Mouse (Mus musculus) heart, embryonic 13.5 days (tissue): ENCODE results near the gene A4galt. TPM values are rescaled to one million over a fixed set of nuclear protein-coding genes. Genes with fewer than 3 reads are reported as not detected.

Source experiments
- ATAC-seq: fragments of 200-750 bp; cut with Nextera tagmentation; 2 replicates; pipeline ENCODE4 v1.8.0; 2017; ENCODE audit warnings: moderate TSS enrichment; ENCODE audit not compliant: insufficient number of reproducible peaks, low FRiP score, low TSS enrichment; ENCODE audit errors: extremely low read depth
- H3K27ac ChIP-seq: fragments of 300-500 bp; sonication (generic); replicated peaks from 2 replicates; pipeline ENCODE4 v1.5.1; 2015; ENCODE audit warnings: moderate library complexity, mild to moderate bottlenecking, inconsistent platforms
- H3K27me3 ChIP-seq: fragments of 300-500 bp; sonication (generic); replicated peaks from 2 replicates; pipeline ENCODE4 v1.6.1; 2015; ENCODE audit warnings: mild to moderate bottlenecking, inconsistent platforms
- H3K36me3 ChIP-seq: fragments of 300-500 bp; sonication (generic); 2 replicates; pipeline ENCODE4 v1.6.1; 2015; ENCODE audit warnings: mild to moderate bottlenecking, inconsistent platforms
- H3K4me1 ChIP-seq: fragments of 300-500 bp; sonication (generic); 2 replicates; pipeline ENCODE4 v1.6.1; 2015; ENCODE audit warnings: inconsistent platforms
- H3K4me2 ChIP-seq: fragments of 300-500 bp; sonication (generic); 2 replicates; pipeline ENCODE4 v1.6.1; 2015; ENCODE audit warnings: inconsistent platforms, mild to moderate bottlenecking, moderate library complexity
- H3K4me3 ChIP-seq: fragments of 300-500 bp; sonication (generic); 2 replicates; pipeline ENCODE4 v1.5.1; 2015; ENCODE audit warnings: moderate library complexity, mild to moderate bottlenecking, inconsistent platforms
- H3K9ac ChIP-seq: fragments of 300-500 bp; sonication (generic); 2 replicates; pipeline ENCODE4 v1.6.1; 2015; ENCODE audit warnings: inconsistent platforms, mild to moderate bottlenecking, moderate library complexity
- H3K9me3 ChIP-seq: fragments of 300-500 bp; sonication (generic); 2 replicates; pipeline ENCODE4 v1.6.1; 2016; ENCODE audit warnings: inconsistent platforms
- WGBS: fragments of 180-500 bp; shearing (Covaris S2); methylation state at CpG from one replicate; pipeline ENCODE4 v1.1.7; 2015; ENCODE audit warnings: mixed read lengths; 5-methylcytosine and 5-hydroxymethylcytosine counted together
- polyA plus RNA-seq: library from polyadenylated mRNA; unstranded; fragments of >200 nt; fragmentation: Nextera tagmentation; extraction: Ambion mirVana; gene quantifications from 2 replicates; pipeline ENCODE4 v1.2.1, GENCODE M21; 2015

Gene A4galt
- 0.42 and 0.47 TPM in 2 replicates for polyA plus RNA-seq

DNA sequence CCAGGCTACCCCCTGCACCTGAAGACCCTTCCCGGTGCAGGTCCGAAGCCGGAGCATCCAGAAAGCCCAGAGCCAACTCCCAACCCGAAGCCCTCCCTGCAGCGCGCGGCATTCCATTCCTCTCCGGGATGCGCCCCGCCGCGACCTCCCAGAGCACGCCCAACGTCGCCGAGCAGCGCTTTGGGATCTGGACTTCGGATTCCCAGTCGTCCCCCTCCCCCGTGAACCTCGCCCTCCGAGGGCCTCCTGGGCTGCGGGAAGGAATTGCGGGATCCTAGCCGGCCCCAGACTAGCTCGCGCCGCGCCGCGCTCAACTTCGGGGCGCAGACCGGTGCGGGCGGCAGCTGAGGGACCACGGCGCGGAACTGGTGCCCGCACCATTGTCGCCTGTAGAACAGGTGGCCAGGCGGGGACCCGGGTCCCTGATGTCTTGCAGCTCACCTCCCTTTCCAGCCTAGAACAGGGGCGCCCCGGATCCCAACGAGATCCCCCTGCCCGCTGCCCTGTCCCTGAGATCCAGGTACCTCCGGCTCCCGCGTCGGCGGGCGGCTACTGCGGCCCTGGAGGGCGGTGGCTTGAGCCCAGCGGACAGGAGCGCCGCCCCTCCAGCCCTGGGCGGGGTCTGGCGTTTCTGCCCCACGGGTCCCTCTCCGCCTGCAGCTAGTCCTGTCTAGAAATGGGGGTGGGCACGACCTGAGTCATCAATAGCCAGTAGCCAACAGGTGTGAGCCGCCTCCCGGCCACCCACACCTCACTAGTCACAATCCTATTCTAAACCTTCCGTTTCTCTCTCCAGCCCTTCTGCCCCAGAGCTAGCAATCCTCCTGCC is at the start of gene A4galt:
Gene A4galt, minus strand, starts transcription at position 599 of the 829 bp plus-strand sequence.
- peak within 1 kb of the TSS; percentile 63 for H3K4me3 ChIP-seq
- no peak within 1 kb of the TSS for H3K27ac ChIP-seq
- H3K9ac ChIP-seq: peak within 1 kb of the TSS; percentile 73
- H3K4me1 ChIP-seq: peaks cover 13% of the 10 kb centered on the region
- 3% methylated on average over 66 of the region's 66 CpGs for WGBS
- H3K27me3 ChIP-seq: peaks cover 65% of the 10 kb centered on the region
- no peak for ATAC-seq
- peaks cover 4% of the 10 kb centered on the region; the same call in 1 of the 2 replicates for H3K9me3 ChIP-seq
- no peaks in the 10 kb centered on the region for H3K36me3 ChIP-seq
- peak within 1 kb of the TSS; percentile 93 for H3K4me2 ChIP-seq

DNA sequence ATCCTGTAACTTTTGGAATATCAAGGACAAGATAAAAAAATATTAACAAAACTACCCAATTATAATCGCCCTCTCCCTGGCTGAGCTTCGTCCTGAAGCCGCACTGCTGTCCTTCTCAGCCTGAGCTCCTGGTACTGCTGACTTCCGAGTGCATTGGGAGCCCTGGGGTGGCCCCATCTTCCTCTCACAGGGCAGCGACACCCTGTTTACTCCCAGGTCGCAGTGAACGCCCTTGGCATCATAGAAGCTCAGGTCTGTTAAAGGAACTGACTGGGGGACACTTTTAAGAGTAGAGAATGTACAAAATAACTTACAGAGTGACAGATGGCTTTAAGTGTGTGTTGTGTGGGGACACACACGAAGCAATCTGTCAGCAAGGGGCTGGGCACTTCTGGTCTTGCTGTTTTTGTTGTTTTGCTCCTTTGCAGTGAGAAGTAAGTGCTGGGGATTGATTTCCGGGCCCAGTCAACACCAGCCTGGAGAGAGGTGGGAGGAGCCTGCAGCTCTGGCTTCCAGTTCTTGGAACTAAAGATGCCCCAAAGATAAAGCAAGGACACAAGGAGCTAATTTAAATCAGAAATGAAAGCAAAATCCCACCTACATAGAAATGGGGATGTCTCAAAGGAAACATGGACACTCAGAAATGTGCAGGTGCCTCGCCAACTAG is 48.5 kb upstream of the A4galt start:
- Histone ChIP-seq H3K4me2 (no peak overlapping the region), H3K9me3 (no peaks in the 10 kb centered on the region; the same call in 1 of the 2 replicates), H3K4me1 (peaks cover 31% of the 10 kb centered on the region), H3K4me3 (no peak overlapping the region), H3K27me3 (no peaks in the 10 kb centered on the region), H3K36me3 (peaks cover 63% of the 10 kb centered on the region), H3K9ac (no peak overlapping the region), H3K27ac (no peak overlapping the region)
- WGBS: 41% methylated on average over 10 of the region's 10 CpGs
- ATAC-seq: no peak

DNA sequence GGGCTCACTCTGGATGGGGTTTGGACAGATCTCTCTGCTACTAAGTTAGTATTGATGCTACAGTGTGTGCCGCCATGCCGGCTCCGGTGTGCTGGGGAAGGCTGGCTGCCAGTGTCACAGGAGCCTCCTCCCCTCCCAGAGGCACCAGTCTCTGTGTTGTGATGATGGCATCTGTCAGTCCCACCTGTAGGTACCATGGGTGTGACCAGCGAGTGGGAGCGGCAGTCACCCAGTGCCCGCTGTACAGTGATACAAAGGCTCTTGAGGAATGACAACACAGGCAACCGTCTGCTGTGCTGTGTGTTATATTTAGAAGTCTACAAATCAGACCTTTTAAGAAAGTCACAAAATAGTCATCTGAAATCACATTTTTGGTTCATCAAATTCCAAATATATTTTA is 47.9 kb upstream of the A4galt start:
- no peak for ATAC-seq
- Histone ChIP-seq H3K4me2 (no peak overlapping the region), H3K9ac (no peak overlapping the region), H3K27ac (no peak overlapping the region), H3K4me1 (peaks cover 31% of the 10 kb centered on the region), H3K4me3 (no peak overlapping the region), H3K9me3 (no peaks in the 10 kb centered on the region; the same call in 1 of the 2 replicates), H3K27me3 (no peaks in the 10 kb centered on the region), H3K36me3 (peaks cover 57% of the 10 kb centered on the region)
- 61% methylated on average over 7 of the region's 7 CpGs for WGBS

DNA sequence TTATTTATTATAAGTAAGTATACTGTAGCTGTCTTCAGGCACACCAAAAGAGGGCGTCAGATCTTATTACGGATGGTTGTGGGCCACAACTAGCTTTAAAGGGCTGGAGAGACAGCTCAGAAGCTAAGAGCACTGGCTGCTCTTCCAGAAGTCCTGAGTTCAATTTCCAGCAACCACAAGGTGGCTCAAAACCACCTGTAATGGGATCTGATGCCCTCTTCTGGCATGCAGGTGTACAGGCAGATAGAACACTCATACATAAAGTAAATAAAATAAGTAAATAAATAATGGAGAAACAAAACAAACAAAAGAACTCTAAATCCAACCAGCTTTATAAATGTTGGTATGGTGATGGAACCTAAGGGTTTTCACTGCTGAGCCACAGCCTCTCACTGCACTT is 47.2 kb upstream of the A4galt start:
- Histone ChIP-seq H3K4me3 (no peak overlapping the region), H3K4me2 (no peak overlapping the region), H3K27ac (no peak overlapping the region), H3K36me3 (peaks cover 54% of the 10 kb centered on the region), H3K27me3 (no peaks in the 10 kb centered on the region), H3K4me1 (peaks cover 31% of the 10 kb centered on the region), H3K9me3 (no peaks in the 10 kb centered on the region; the same call in 1 of the 2 replicates), H3K9ac (no peak overlapping the region)
- 88% methylated on average over 2 of the region's 2 CpGs for WGBS
- ATAC-seq: no peak

DNA sequence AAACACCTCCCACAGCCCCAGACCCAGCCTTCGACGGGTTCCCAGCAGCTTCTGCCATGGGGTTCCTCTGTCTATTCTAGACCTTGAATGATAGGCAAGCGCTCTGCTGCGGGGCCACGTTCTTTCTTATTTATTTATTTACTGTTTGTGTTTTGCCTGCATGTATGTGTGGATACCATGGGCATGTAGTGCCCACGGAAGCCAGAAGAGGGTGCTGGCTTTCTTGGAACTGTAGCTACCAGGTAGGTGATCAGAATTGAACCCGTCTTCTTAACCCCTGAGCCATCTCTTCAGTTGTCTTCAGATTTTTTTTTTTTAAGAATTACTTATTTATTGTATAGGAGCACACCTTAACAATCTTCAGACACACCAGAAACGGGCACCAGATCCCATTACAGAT is 46.7 kb upstream of the A4galt start:
- Histone ChIP-seq H3K4me1 (peaks cover 31% of the 10 kb centered on the region), H3K9me3 (no peaks in the 10 kb centered on the region; the same call in 1 of the 2 replicates), H3K9ac (no peak overlapping the region), H3K27me3 (no peaks in the 10 kb centered on the region), H3K36me3 (peaks cover 52% of the 10 kb centered on the region), H3K4me2 (no peak overlapping the region), H3K27ac (no peak overlapping the region), H3K4me3 (no peak overlapping the region)
- WGBS: 82% methylated on average over 8 of the region's 8 CpGs
- ATAC-seq: no peak

DNA sequence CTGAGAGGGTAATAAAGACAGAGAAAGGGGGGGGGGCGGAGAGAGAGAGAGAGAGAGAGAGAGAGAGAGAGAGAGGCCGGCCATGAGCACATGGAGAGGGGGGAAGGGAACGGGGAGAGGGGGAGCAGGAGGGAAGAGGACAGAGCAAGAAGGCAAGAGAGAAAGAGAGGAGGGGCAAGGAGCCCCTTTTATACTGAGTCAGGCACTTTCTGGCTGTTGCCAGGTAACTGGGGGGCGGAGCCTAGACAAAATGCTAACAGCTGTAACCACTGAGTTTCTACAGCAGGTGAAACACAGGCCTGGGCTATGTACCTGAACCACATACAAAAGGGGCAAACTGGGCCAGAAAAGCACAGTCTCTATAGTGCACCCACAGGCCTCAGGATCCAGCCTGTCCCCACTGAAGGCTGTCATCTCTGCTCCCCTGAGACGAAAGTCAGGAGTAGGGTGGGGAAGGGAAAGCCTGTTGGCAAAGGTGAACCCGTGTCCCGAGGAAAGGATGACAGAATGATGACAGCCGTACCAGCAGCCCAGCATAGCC is 45.3 kb upstream of the A4galt start:
- H3K9ac ChIP-seq: no peak overlapping the region
- no peak overlapping the region for H3K27ac ChIP-seq
- no peak for ATAC-seq
- H3K27me3 ChIP-seq: no peaks in the 10 kb centered on the region
- no peak overlapping the region for H3K4me2 ChIP-seq
- peaks cover 35% of the 10 kb centered on the region for H3K4me1 ChIP-seq
- H3K9me3 ChIP-seq: no peaks in the 10 kb centered on the region; the same call in 1 of the 2 replicates
- H3K4me3 ChIP-seq: no peak overlapping the region
- WGBS: 54% methylated on average over 7 of the region's 8 CpGs
- H3K36me3 ChIP-seq: peaks cover 39% of the 10 kb centered on the region

DNA sequence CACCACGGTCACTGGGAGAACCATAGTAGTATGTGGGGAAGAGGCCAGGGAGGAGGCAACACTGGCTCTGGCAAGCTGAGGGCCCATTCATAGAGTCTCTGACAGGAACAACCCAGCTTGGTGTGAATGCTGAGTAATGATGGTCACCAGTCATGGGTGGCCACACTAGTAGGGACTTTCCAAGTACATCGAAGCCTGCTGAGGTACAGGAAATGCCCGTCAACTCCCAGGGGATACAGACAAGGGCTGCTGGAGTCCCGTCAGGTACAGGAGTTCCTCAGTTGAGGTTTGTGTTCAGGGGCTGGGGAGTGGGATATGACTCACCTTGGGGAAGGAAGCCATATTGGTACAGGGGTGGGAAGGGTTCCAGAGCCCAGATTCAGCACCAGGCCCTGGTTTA is 44.5 kb upstream of the A4galt start:
- no peaks in the 10 kb centered on the region; the same call in 1 of the 2 replicates for H3K9me3 ChIP-seq
- no peak for ATAC-seq
- H3K4me1 ChIP-seq: peaks cover 35% of the 10 kb centered on the region
- no peaks in the 10 kb centered on the region for H3K27me3 ChIP-seq
- H3K27ac ChIP-seq: no peak overlapping the region
- peaks cover 31% of the 10 kb centered on the region for H3K36me3 ChIP-seq
- H3K4me2 ChIP-seq: no peak overlapping the region
- H3K4me3 ChIP-seq: no peak overlapping the region
- no peak overlapping the region for H3K9ac ChIP-seq
- 72% methylated on average over 4 of the region's 4 CpGs for WGBS

DNA sequence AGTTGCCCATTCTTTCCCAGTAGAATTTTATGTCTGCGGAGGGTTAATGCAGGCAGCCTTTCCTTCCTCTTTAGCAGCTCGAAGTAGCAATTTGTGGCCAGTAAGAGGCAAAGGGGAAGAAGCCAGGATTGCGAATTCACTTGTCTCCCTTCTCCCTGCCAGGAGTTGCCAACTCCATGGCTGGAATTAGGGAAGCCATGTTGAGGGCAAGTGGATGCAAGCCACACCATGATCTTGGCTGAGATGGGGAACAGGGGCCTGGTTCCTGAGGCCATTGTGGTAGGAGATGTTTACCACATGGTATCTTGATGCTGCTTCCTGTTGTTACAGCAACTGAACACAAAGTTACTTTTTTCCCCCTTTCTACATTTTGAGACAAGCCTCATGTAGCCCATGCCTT is 43.4 kb upstream of the A4galt start:
- Histone ChIP-seq H3K4me1 (peaks cover 26% of the 10 kb centered on the region), H3K9me3 (no peaks in the 10 kb centered on the region; the same call in 1 of the 2 replicates), H3K4me2 (no peak overlapping the region), H3K27me3 (no peaks in the 10 kb centered on the region), H3K36me3 (peaks cover 20% of the 10 kb centered on the region), H3K9ac (no peak overlapping the region), H3K27ac (no peak overlapping the region), H3K4me3 (no peak overlapping the region)
- no peak for ATAC-seq
- 81% methylated on average over 3 of the region's 3 CpGs for WGBS

DNA sequence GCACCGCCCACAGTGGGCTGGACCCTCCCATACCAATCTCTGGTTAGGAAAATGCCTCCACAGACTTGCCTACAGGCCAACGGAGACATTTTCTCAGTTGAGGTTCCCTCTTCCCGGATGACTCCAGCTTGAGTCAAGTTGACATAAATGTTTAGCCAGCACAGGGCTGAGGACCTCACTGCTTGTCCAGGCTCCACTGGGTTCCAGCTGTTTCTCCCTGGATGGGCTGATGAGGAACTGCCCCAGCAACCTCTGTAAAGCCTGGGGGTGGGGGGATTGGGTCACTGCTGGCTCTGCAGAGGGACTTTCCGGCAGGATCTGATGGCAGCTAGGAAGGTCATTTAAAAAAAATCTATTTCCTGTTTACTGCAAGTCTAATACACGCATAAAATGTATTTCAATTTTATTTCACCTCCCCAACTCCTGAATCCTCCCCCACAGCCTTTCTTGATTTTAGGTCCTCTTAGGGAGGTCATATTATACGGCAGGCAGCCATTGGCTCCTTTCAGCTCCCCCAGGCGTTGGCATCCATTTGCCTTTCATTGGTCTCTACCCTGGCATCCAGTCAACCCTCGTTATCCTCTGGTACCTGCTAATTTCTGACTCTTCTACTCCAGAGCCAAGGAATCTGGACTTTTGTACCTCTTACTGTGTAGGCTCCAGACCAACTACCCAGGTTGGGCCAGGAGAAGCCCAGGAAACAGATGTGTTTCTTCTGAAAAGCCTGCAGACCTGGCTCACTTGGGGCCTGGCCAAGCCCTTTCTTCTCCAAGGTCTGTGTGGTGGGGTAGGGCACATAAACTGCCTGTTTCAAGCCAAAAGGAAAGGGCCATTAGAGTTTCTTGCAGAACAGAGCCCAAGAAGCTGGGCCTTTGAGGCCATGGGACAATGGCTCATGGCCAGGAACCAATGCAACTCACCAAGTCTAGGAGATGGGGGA is 42.4 kb upstream of the A4galt start:
- Histone ChIP-seq H3K4me3 (no peak overlapping the region), H3K9ac (no peak overlapping the region), H3K9me3 (no peaks in the 10 kb centered on the region; the same call in 1 of the 2 replicates), H3K27ac (no peak overlapping the region), H3K36me3 (peaks cover 12% of the 10 kb centered on the region), H3K4me2 (no peak overlapping the region), H3K4me1 (peaks cover 17% of the 10 kb centered on the region; the same call in 1 of the 2 replicates), H3K27me3 (no peaks in the 10 kb centered on the region)
- ATAC-seq: no peak
- 83% methylated on average over 8 of the region's 8 CpGs for WGBS

DNA sequence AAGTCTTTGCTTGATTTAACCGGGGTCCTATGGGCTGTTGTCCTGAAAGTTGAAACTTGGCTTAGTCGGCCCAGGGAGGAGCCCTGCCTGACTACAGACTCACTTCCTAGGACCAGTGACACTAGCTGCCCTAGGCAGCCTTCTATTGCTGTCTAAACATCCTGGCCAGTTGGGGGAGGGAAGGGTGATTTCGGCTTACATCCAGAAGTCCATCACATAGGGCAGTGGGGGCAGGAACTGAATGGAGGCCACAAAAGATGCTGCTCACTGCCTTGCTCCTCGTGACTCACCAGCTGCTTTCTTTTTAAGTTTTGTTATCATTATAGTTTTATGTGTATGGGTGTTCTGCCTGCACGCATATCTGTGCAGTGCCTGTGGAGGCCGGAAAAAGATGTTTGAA is 41.6 kb upstream of the A4galt start:
- no peak for ATAC-seq
- no peak overlapping the region for H3K4me2 ChIP-seq
- WGBS: 65% methylated on average over 6 of the region's 6 CpGs
- no peak overlapping the region for H3K27ac ChIP-seq
- H3K4me1 ChIP-seq: peaks cover 17% of the 10 kb centered on the region; the same call in 1 of the 2 replicates
- no peak overlapping the region for H3K9ac ChIP-seq
- peaks cover 3% of the 10 kb centered on the region for H3K36me3 ChIP-seq
- no peaks in the 10 kb centered on the region for H3K9me3 ChIP-seq
- H3K4me3 ChIP-seq: no peak overlapping the region
- no peaks in the 10 kb centered on the region for H3K27me3 ChIP-seq
